Mouse (Mus musculus) thymus, adult 18-20 months (tissue): ENCODE results near the gene Astn2.

Experiments used
- DNase-seq, 2 experiments: peaks; one replicate each; pipeline ENCODE4 v3.0.0; 2022; ENCODE audit warnings: mixed read lengths in 2 of 2

Gene Astn2

GRCm38 (mm10) chr4:66157439-66158113, 246.8 kb downstream of the Astn2 start:
- DNase-seq = no peak

- no peak for DNase-seq
Observed at GRCm38 (mm10) chr4:66146546-66146945, 257.9 kb downstream of the Astn2 start.

GRCm38 (mm10) chr4:66126181-66126580, 278.2 kb downstream of the Astn2 start:
- DNase-seq = no peak

GRCm38 (mm10) chr4:66122766-66123358, 281.5 kb downstream of the Astn2 start:
- no peak for DNase-seq

- DNase-seq = no peak
Observed at GRCm38 (mm10) chr4:66114243-66114642, 290.2 kb downstream of the Astn2 start.

- no peak for DNase-seq
Observed at GRCm38 (mm10) chr4:66102037-66102436, 302.4 kb downstream of the Astn2 start.

- DNase-seq = no peak
Observed at GRCm38 (mm10) chr4:66097629-66098028, 306.8 kb downstream of the Astn2 start.

GRCm38 (mm10) chr4:66096104-66096503, 308.3 kb downstream of the Astn2 start:
- DNase-seq = no peak

- DNase-seq = no peak
Observed at GRCm38 (mm10) chr4:66057161-66057560, 347.2 kb downstream of the Astn2 start.

- DNase-seq = no peak
Observed at GRCm38 (mm10) chr4:66055690-66056089, 348.7 kb downstream of the Astn2 start.

GRCm38 (mm10) chr4:66043014-66043672, 361.3 kb downstream of the Astn2 start:
- DNase-seq = no peak

- DNase-seq = no peak
Observed at GRCm38 (mm10) chr4:66033826-66034225, 370.6 kb downstream of the Astn2 start.

GRCm38 (mm10) chr4:66031320-66031870, 373.0 kb downstream of the Astn2 start:
- no peak for DNase-seq

- no peak for DNase-seq
Observed at GRCm38 (mm10) chr4:66029901-66030300, 374.5 kb downstream of the Astn2 start.

GRCm38 (mm10) chr4:66027866-66028265, 376.5 kb downstream of the Astn2 start:
- DNase-seq = no peak

GRCm38 (mm10) chr4:66025393-66026062, 378.9 kb downstream of the Astn2 start:
- no peak for DNase-seq

- no peak for DNase-seq
Observed at GRCm38 (mm10) chr4:66002936-66003335, 401.5 kb downstream of the Astn2 start.

GRCm38 (mm10) chr4:65983643-65984042, 420.8 kb downstream of the Astn2 start:
- DNase-seq = no peak

GRCm38 (mm10) chr4:65982882-65983281, 421.5 kb downstream of the Astn2 start:
- DNase-seq = no peak

- DNase-seq = no peak
Observed at GRCm38 (mm10) chr4:65976251-65976650, 428.2 kb downstream of the Astn2 start.

- DNase-seq = no peak
Observed at GRCm38 (mm10) chr4:65972395-65972794, 432.0 kb downstream of the Astn2 start.

- DNase-seq = no peak
Observed at GRCm38 (mm10) chr4:65969318-65969717, 435.1 kb downstream of the Astn2 start.

GRCm38 (mm10) chr4:65964604-65965003, 439.8 kb downstream of the Astn2 start:
- DNase-seq = no peak
